Mouse (Mus musculus) heart, embryonic 16.5 days (tissue): ENCODE results near the gene Tpi1. TPM values are rescaled to one million over a fixed set of nuclear protein-coding genes. Genes with fewer than 3 reads are reported as not detected.

Experiments used
- ATAC-seq: fragments of 200-750 bp; cut with Nextera tagmentation; replicated peaks from 2 replicates; pipeline ENCODE4 v1.8.0; 2017; ENCODE audit warnings: moderate number of reproducible peaks; ENCODE audit not compliant: insufficient read depth, low FRiP score; ENCODE audit errors: extremely low read depth
- H3K27ac ChIP-seq: fragments of 300-500 bp; sonication (generic); 2 replicates; pipeline ENCODE4 v1.5.1; 2014; ENCODE audit warnings: mild to moderate bottlenecking, low read length, control low read depth, moderate library complexity
- H3K27me3 ChIP-seq: fragments of 300-500 bp; sonication (generic); 2 replicates; pipeline ENCODE4 v1.6.1; 2014; ENCODE audit warnings: low read length, mixed read lengths; ENCODE audit not compliant: control insufficient read depth, insufficient read depth
- H3K36me3 ChIP-seq: fragments of 300-500 bp; sonication (generic); 2 replicates; pipeline ENCODE4 v1.6.1; 2014; ENCODE audit not compliant: control insufficient read depth, insufficient read depth
- H3K4me1 ChIP-seq: fragments of 300-500 bp; sonication (generic); 2 replicates; pipeline ENCODE4 v1.6.1; 2014; ENCODE audit warnings: low read length, mixed read lengths; ENCODE audit not compliant: control insufficient read depth, insufficient read depth
- H3K4me2 ChIP-seq: fragments of 300-500 bp; sonication (generic); 2 replicates; pipeline ENCODE4 v1.6.1; 2014; ENCODE audit warnings: low read depth, mild to moderate bottlenecking, control low read depth, low read length
- H3K4me3 ChIP-seq: fragments of 300-500 bp; sonication (generic); 2 replicates; pipeline ENCODE4 v1.5.1; 2014; ENCODE audit warnings: mild to moderate bottlenecking, control low read depth, low read length
- H3K9ac ChIP-seq: fragments of 300-500 bp; sonication (generic); 2 replicates; pipeline ENCODE4 v1.6.1; 2014; ENCODE audit warnings: low read length, control low read depth
- H3K9me3 ChIP-seq: fragments of 300-500 bp; sonication (generic); replicated peaks from 2 replicates; pipeline ENCODE4 v1.6.1; 2016; ENCODE audit warnings: low read length; ENCODE audit not compliant: control insufficient read depth
- WGBS: fragments of 180-500 bp; shearing (Covaris S2); extraction: QIAGEN DNeasy Blood & Tissue Kit; methylation state at CpG from one replicate; pipeline ENCODE4 v1.1.7; 2014; 5-methylcytosine and 5-hydroxymethylcytosine counted together
- polyA plus RNA-seq: library from polyadenylated mRNA; unstranded; fragments of >200 nt; fragmentation: Nextera tagmentation; extraction: Ambion mirVana; gene quantifications from 2 replicates; pipeline ENCODE4 v1.2.1, GENCODE M21; 2015

Gene Tpi1
- polyA plus RNA-seq, 1 experiment from 2014 or later = 1,576 TPM

DNA sequence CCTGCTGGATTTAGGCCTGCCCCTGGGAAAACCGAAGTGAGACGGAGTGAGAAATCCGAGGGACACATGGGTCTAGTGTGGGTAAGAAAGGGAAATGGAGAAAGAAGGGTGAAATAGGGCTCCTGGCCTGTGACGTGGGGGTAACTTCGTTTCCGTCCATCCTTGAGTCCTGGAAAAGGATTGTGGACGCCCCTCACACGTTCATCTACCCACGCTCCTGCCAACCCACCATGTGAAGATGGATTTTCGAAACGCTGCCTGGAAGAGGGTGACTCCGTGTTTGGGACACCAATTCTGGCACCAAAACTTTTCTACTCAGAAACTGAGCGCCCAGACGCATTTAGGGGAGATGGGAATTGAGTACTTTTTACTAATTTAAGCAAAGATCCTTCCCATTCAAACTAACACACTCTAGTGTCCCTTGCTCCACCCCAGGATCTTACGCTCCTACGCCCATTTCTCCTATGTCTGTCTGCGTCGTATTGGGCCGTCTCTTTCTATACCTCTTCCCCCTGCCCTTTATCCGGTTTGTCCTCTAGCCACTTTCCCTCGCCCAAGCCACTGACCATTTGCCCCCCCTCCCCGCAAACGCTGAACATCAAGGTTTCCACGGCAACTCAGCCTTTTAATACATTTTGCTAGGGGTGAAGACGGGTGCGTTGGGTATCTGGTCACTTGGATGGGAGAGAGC is 43.9 kb upstream of the Tpi1 start:
- peaks cover 28% of the 10 kb centered on the region for H3K4me1 ChIP-seq
- H3K27ac ChIP-seq = peak overlapping the region; percentile 32; the same call in 1 of the 2 replicates
- peaks cover 22% of the 10 kb centered on the region for H3K27me3 ChIP-seq
- H3K4me2 ChIP-seq = peak overlapping the region; percentile 91
- peak overlapping the region; percentile 65 for H3K4me3 ChIP-seq
- peak overlapping the region; percentile 91 for H3K9ac ChIP-seq
- H3K36me3 ChIP-seq = no peaks in the 10 kb centered on the region
- no peak for ATAC-seq
- H3K9me3 ChIP-seq = no peaks in the 10 kb centered on the region
- 30% methylated on average over 26 of the region's 26 CpGs for WGBS

DNA sequence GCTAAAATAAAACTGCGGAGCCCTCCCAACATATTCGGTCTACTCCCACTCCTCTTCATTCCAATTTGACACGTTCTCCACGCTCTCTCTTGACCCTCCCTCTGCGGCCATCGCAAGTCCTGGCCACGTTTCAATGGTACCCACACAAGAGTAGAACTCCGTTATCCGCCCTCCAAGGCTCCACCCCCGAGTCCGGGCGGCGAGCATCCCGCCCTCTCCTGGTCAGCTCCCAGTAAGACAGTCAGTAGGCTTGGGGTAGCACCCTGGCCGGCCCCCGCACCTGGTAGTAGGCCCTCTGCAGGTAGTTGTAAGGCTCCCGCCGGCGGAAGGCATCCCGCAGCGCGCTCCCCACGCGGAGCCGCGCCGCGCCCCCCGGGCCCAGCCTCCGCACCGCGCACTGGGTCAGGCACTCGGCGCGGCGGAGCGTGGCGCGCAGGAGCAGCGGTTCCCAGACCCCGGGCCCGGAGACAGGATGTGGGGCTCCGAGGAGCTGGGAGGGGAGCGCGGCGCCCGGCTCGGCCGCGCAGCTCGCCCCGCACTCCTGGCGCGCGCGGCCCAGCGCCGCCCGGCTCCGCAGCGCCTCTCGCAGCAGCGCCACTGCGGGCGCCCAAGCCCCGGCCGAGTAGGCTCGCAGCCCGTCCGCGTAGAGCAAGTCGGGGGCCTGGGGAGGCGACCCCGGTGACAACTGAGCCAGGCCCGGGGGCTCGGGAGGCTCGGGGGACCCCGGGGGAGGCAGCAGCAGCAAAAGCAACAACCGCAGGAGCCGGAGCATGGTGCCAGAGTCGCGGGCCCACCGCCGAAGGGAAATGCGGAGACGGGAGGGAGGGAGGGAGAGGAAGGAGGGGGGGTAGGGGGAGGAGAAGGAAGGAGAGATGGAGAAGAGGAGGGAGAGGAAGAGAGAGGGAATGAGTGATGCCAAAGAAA is 43.1 kb upstream of the Tpi1 start, which contains the start of gene P3h3:
Gene P3h3, minus strand, starts transcription at position 837 of the 924 bp plus-strand sequence.
- Histone ChIP-seq H3K36me3 (no peaks in the 10 kb centered on the region), H3K4me3 (peak within 1 kb of the TSS; percentile 65), H3K27ac (peak within 1 kb of the TSS; percentile 90), H3K4me1 (peaks cover 20% of the 10 kb centered on the region), H3K4me2 (peak within 1 kb of the TSS; percentile 91), H3K27me3 (peaks cover 22% of the 10 kb centered on the region), H3K9me3 (no peaks in the 10 kb centered on the region), H3K9ac (peak within 1 kb of the TSS; percentile 91)
- under 1% methylated on average over 86 of the region's 86 CpGs for WGBS
- ATAC-seq = peak; percentile 77

DNA sequence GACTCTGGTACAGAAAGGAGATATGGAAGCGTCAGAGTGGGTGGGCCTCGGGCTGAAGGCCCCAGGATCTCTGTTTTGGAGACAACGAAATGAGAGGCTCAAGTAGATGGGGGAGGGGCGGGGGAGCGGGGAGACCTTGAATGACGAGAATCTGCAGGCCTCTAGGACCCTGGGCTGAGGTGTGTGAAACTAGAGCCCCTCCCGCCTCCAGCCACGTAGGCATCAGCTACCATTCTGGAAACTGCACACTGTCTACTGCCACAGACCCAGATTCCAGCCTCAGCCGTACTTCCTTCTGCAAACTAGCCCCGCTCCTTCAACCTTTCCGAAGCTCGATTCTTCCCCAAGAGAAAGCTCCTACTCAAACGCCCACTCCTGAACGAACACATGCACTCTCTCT is 42.2 kb upstream of the Tpi1 start:
- WGBS = 12% methylated on average over 12 of the region's 14 CpGs
- Histone ChIP-seq H3K4me2 (peak overlapping the region; percentile 91), H3K27me3 (peaks cover 22% of the 10 kb centered on the region), H3K9me3 (no peaks in the 10 kb centered on the region), H3K36me3 (no peaks in the 10 kb centered on the region), H3K4me1 (peaks cover 19% of the 10 kb centered on the region), H3K27ac (peak overlapping the region; percentile 66; the same call in 1 of the 2 replicates), H3K4me3 (peak overlapping the region; percentile 65), H3K9ac (peak overlapping the region; percentile 91)
- no peak for ATAC-seq

DNA sequence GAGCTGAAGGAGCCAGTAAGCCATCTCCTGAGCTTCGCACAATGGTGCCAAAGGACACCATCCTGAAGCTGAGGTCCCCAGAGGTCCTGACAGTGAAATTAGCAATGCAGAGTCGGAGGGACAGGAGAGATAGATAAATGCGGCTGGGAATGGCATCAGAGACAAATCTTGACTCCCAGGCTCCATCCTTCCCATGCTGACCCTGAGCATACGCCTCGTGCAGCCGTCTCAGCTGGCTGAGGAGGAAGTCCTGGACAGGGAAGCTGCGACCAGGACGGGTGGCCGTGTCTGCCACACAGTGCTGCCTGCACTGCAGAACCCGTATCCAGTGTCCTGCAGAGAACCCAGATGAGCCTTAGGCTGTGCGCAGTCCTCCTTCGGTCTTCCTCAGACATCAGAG is 40.6 kb upstream of the Tpi1 start:
- no peak overlapping the region for H3K4me2 ChIP-seq
- H3K27ac ChIP-seq = no peak overlapping the region
- no peaks in the 10 kb centered on the region for H3K36me3 ChIP-seq
- H3K9me3 ChIP-seq = no peaks in the 10 kb centered on the region
- ATAC-seq = no peak
- H3K9ac ChIP-seq = 0 out of 2 replicates have a peak overlapping the region, but pooled peaks have one; percentile 9
- peaks cover 17% of the 10 kb centered on the region for H3K27me3 ChIP-seq
- WGBS = 57% methylated on average over 12 of the region's 12 CpGs
- peaks cover 19% of the 10 kb centered on the region for H3K4me1 ChIP-seq
- H3K4me3 ChIP-seq = no peak overlapping the region

DNA sequence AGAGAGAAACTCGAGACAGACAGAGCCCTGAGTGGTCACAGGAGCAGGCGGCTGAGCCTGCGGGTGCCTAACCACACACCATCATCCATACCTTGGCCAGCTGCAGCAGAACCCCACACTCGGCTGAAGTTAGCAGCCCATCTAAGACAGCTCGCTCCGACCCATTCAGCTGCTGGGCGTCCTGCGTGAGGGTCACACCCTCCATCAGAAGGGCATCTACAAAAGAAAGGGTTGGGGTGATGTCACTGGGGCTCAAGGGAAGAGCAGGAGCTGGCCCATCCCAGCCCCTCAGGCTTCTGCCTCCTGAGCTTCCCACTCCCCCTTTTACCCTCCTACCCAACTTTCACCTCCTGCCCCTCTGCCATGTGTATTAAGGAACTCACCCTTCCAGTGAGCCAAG is 36.4 kb upstream of the Tpi1 start:
- WGBS = 47% methylated on average over 8 of the region's 8 CpGs
- no peak overlapping the region for H3K4me2 ChIP-seq
- no peaks in the 10 kb centered on the region for H3K9me3 ChIP-seq
- H3K9ac ChIP-seq = no peak overlapping the region
- H3K27me3 ChIP-seq = no peaks in the 10 kb centered on the region
- H3K4me1 ChIP-seq = peaks cover 10% of the 10 kb centered on the region; the same call in 1 of the 2 replicates
- H3K27ac ChIP-seq = no peak overlapping the region
- ATAC-seq = no peak
- no peak overlapping the region for H3K4me3 ChIP-seq
- no peaks in the 10 kb centered on the region for H3K36me3 ChIP-seq

DNA sequence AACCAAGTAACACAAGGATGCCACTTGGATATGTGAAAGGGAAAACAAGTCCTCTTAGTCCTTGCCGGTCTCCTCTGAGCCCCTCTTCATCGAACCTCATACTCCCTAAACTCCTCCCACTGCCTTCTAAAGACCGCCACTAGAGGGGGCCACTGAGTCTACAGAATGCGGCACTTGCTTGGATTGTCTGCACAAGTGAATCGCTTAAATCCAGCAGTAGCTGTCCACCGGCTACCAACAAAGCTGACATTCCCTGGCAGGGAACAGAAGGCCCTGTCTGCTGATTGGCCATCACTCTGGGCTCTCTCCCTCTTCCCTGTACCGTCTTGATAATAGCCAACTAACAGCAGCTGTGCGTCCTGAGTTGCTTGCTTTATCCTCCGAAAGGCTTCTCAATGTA is 33.2 kb upstream of the Tpi1 start:
- peak; percentile 79 for ATAC-seq
- Histone ChIP-seq H3K36me3 (peaks cover 8% of the 10 kb centered on the region; the same call in 1 of the 2 replicates), H3K4me2 (no peak overlapping the region), H3K9me3 (no peaks in the 10 kb centered on the region), H3K27me3 (no peaks in the 10 kb centered on the region), H3K27ac (no peak overlapping the region), H3K4me3 (no peak overlapping the region), H3K4me1 (peaks cover 3% of the 10 kb centered on the region; the same call in 1 of the 2 replicates), H3K9ac (no peak overlapping the region)
- WGBS = 9% methylated on average over 9 of the region's 9 CpGs

DNA sequence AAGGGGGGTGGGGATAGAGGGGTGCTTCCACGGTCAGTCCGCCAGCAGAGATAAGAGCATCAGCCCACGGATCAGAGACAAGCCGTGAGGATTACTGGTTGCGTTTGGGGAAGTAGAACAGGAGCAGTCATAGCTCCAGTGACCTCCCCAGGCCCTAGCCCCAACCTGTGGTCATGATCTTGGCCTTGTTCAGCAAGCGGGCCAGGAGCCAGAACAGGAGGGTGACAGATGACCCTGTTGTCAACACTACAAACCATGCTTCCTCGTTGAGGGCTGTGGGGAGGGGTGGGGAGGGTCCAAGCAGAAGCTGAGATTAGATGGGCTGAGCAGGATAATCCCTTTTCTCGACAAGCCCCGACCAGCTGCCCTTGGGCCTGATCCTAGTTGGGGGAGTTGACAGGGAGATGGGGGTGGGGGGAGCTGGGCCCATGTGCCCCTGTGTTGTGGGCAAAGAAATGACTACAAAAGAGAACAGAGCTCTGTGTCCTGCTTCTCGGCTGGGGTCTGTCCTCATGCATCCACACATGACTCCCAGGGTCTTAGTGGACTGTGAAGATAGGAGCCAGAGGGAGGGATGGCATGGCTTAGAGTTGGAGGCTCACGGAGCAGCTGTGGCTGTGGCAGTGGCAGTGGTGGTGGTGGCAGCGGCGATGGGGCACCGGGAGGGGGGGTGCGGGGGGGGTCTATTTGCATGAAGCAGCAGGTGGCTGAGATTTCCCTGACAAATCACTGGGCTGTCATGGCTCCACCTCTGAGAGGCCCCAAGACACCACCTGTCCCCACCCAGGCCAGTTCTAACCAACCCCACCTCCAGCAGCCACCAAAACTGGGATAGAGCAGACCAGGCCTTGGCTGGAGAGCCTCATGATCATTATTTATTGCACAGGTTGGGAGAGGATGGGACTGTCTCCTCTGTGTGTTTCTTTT is 26.4 kb upstream of the Tpi1 start, which contains the start of gene Gnb3:
Gene Gnb3, minus strand, starts transcription at position 35 of the 927 bp plus-strand sequence.
- H3K4me3 ChIP-seq = no peak within 1 kb of the TSS
- ATAC-seq = peak; percentile 70
- no peaks in the 10 kb centered on the region for H3K27me3 ChIP-seq
- H3K36me3 ChIP-seq = peaks cover 10% of the 10 kb centered on the region; the same call in 1 of the 2 replicates
- no peaks in the 10 kb centered on the region for H3K9me3 ChIP-seq
- H3K27ac ChIP-seq = peak within 1 kb of the TSS; percentile 20; the same call in 1 of the 2 replicates
- peak within 1 kb of the TSS; percentile 49 for H3K9ac ChIP-seq
- WGBS = 18% methylated on average over 15 of the region's 15 CpGs
- peaks cover 18% of the 10 kb centered on the region for H3K4me1 ChIP-seq
- H3K4me2 ChIP-seq = peak within 1 kb of the TSS; percentile 7; the same call in 1 of the 2 replicates

DNA sequence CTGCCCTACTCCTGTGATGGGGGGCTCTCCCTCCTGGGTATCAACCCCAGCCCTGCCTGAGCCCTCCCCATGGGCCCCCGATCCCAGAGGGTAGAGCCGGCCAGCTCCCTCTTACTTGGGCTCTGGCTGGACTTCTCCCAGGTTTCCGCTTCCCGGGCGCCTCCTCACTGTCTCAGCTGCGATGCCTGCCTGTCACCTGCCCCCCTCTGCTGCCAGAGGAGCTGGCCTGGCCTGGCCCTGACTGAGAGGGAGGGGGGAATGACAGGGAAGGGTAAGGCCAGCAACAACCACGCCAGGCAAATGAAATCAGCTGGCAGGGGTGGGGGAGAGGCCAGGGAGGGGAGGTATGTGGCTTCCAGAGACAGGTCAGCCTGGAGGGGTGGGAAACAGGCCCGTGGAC is 25.7 kb upstream of the Tpi1 start:
- ATAC-seq = peak; percentile 30; the same call in 1 of the 2 replicates
- 10% methylated on average over 8 of the region's 8 CpGs for WGBS
- Histone ChIP-seq H3K4me3 (no peak overlapping the region), H3K9me3 (no peaks in the 10 kb centered on the region), H3K27me3 (no peaks in the 10 kb centered on the region), H3K9ac (peak overlapping the region; percentile 49), H3K4me1 (peaks cover 18% of the 10 kb centered on the region), H3K36me3 (peaks cover 11% of the 10 kb centered on the region; the same call in 1 of the 2 replicates), H3K4me2 (peak overlapping the region; percentile 7; the same call in 1 of the 2 replicates), H3K27ac (peak overlapping the region; percentile 20; the same call in 1 of the 2 replicates)
